Mouse (Mus musculus): ENCODE measurements around the gene Rdh13. TPM values are rescaled to one million over a fixed set of nuclear protein-coding genes. Genes with fewer than 3 reads are reported as not detected.

The Rdh13 gene
- polyA plus RNA-seq, 1 experiment from 2014 or later = 32.6 TPM

GRCm38 (mm10) chr7:4473940-4474339, 28.5 kb upstream of the Rdh13 start:
- 5% methylated on average over 19 of the region's 19 CpGs for WGBS
- H3K36me3 ChIP-seq (ENCODE audit: control insufficient read depth, insufficient read depth, low read length) = no peaks in the 10 kb centered on the region
- no peak overlapping the region for H3K4me2 ChIP-seq (ENCODE audit: low read depth)
- ATAC-seq (ENCODE audit: insufficient read depth, low FRiP score, low TSS enrichment) (no peak), DNase-seq (ENCODE audit: low spot score) (no peak)
- H3K4me3 ChIP-seq (ENCODE audit: low read depth, low read length) = no peak overlapping the region
- H3K9me3 ChIP-seq (ENCODE audit: control insufficient read depth, low read length) = no peaks in the 10 kb centered on the region
- peaks cover 6% of the 10 kb centered on the region for H3K4me1 ChIP-seq (ENCODE audit: control insufficient read depth, insufficient read depth, low read length)
- H3K27me3 ChIP-seq (ENCODE audit: control insufficient read depth, insufficient read depth, low read length) = peaks cover 44% of the 10 kb centered on the region
- no peak overlapping the region for H3K27ac ChIP-seq (ENCODE audit: low read depth, low read length)
- no peak overlapping the region for H3K9ac ChIP-seq (ENCODE audit: low read length)

- ATAC-seq (ENCODE audit: insufficient read depth, low FRiP score, low TSS enrichment) = peak; percentile 85
- peaks cover 44% of the 10 kb centered on the region for H3K27me3 ChIP-seq (ENCODE audit: control insufficient read depth, insufficient read depth, low read length)
These were observed 25.7 kb upstream of the Rdh13 start for GRCm38 (mm10) chr7:4471179-4471555.

GRCm38 (mm10) chr7:4470275-4471178, 25.1 kb upstream of the Rdh13 start:
- no peaks in the 10 kb centered on the region for H3K36me3 ChIP-seq (ENCODE audit: control insufficient read depth, insufficient read depth, low read length)
- peak overlapping the region; percentile 33 for H3K4me3 ChIP-seq (ENCODE audit: low read depth, low read length)
- WGBS = 3% methylated on average over 35 of the region's 35 CpGs
- peak overlapping the region; percentile 33; the same call in 1 of the 2 replicates for H3K9ac ChIP-seq (ENCODE audit: low read length)
- peak overlapping the region; percentile 54 for H3K4me2 ChIP-seq (ENCODE audit: low read depth)
- DNase-seq (ENCODE audit: low spot score) = peak; percentile 76
- no peaks in the 10 kb centered on the region; the same call in 1 of the 2 replicates for H3K4me1 ChIP-seq (ENCODE audit: control insufficient read depth, insufficient read depth, low read length)
- H3K9me3 ChIP-seq (ENCODE audit: control insufficient read depth, low read length) = no peaks in the 10 kb centered on the region
- ATAC-seq (ENCODE audit: insufficient read depth, low FRiP score, low TSS enrichment) = peak; percentile 63
- no peak overlapping the region for H3K27ac ChIP-seq (ENCODE audit: low read depth, low read length)
- H3K27me3 ChIP-seq (ENCODE audit: control insufficient read depth, insufficient read depth, low read length) = peaks cover 44% of the 10 kb centered on the region

More at GRCm38 (mm10) chr7:4471179-4471555, 25.7 kb upstream of the Rdh13 start:
- Histone ChIP-seq H3K4me3 (ENCODE audit: low read depth, low read length) (peak overlapping the region; percentile 33), H3K27ac (ENCODE audit: low read depth, low read length) (no peak overlapping the region), H3K9me3 (ENCODE audit: control insufficient read depth, low read length) (no peaks in the 10 kb centered on the region), H3K9ac (ENCODE audit: low read length) (peak overlapping the region; percentile 33; the same call in 1 of the 2 replicates), H3K4me2 (ENCODE audit: low read depth) (peak overlapping the region; percentile 54), H3K36me3 (ENCODE audit: control insufficient read depth, insufficient read depth, low read length) (no peaks in the 10 kb centered on the region), H3K4me1 (ENCODE audit: control insufficient read depth, insufficient read depth, low read length) (no peaks in the 10 kb centered on the region; the same call in 1 of the 2 replicates)
- under 1% methylated on average over 24 of the region's 24 CpGs for WGBS
- DNase-seq (ENCODE audit: low spot score) = peak; percentile 82

- H3K9ac ChIP-seq (ENCODE audit: low read length) = no peak overlapping the region
- no peak for ATAC-seq (ENCODE audit: insufficient read depth, low FRiP score, low TSS enrichment)
- 74% methylated on average over 3 of the region's 3 CpGs for WGBS
These were observed 22.4 kb upstream of the Rdh13 start for GRCm38 (mm10) chr7:4467801-4468200.

GRCm38 (mm10) chr7:4464194-4464824, 18.9 kb upstream of the Rdh13 start:
- H3K4me1 ChIP-seq (ENCODE audit: control insufficient read depth, insufficient read depth, low read length) = no peaks in the 10 kb centered on the region
- H3K9ac ChIP-seq (ENCODE audit: low read length) = no peak overlapping the region
- 10% methylated on average over 12 of the region's 12 CpGs for WGBS
- no peak overlapping the region for H3K27ac ChIP-seq (ENCODE audit: low read depth, low read length)
- ATAC-seq (ENCODE audit: insufficient read depth, low FRiP score, low TSS enrichment) = no peak
- H3K4me3 ChIP-seq (ENCODE audit: low read depth, low read length) = no peak overlapping the region
- H3K9me3 ChIP-seq (ENCODE audit: control insufficient read depth, low read length) = no peaks in the 10 kb centered on the region
- no peak for DNase-seq (ENCODE audit: low spot score)
- no peak overlapping the region for H3K4me2 ChIP-seq (ENCODE audit: low read depth)
- H3K36me3 ChIP-seq (ENCODE audit: control insufficient read depth, insufficient read depth, low read length) = no peaks in the 10 kb centered on the region
- peaks cover under 1% of the 10 kb centered on the region; the same call in 1 of the 2 replicates for H3K27me3 ChIP-seq (ENCODE audit: control insufficient read depth, insufficient read depth, low read length)

More at GRCm38 (mm10) chr7:4467801-4468200, 22.4 kb upstream of the Rdh13 start:
- Histone ChIP-seq H3K4me2 (ENCODE audit: low read depth) (no peak overlapping the region), H3K36me3 (ENCODE audit: control insufficient read depth, insufficient read depth, low read length) (no peaks in the 10 kb centered on the region), H3K4me1 (ENCODE audit: control insufficient read depth, insufficient read depth, low read length) (no peaks in the 10 kb centered on the region; the same call in 1 of the 2 replicates), H3K4me3 (ENCODE audit: low read depth, low read length) (no peak overlapping the region), H3K9me3 (ENCODE audit: control insufficient read depth, low read length) (no peaks in the 10 kb centered on the region), H3K27ac (ENCODE audit: low read depth, low read length) (no peak overlapping the region), H3K27me3 (ENCODE audit: control insufficient read depth, insufficient read depth, low read length) (peaks cover 27% of the 10 kb centered on the region)
- no peak for DNase-seq (ENCODE audit: low spot score)

- H3K27ac ChIP-seq (ENCODE audit: low read depth, low read length) = no peak within 1 kb of the TSS
- DNase-seq (ENCODE audit: low spot score) = no peak
- H3K4me1 ChIP-seq (ENCODE audit: control insufficient read depth, insufficient read depth, low read length) = no peaks in the 10 kb centered on the region
- H3K4me2 ChIP-seq (ENCODE audit: low read depth) = peak within 1 kb of the TSS; percentile 22; the same call in 1 of the 2 replicates
- no peak for ATAC-seq (ENCODE audit: insufficient read depth, low FRiP score, low TSS enrichment)
- H3K27me3 ChIP-seq (ENCODE audit: control insufficient read depth, insufficient read depth, low read length) = no peaks in the 10 kb centered on the region
- H3K36me3 ChIP-seq (ENCODE audit: control insufficient read depth, insufficient read depth, low read length) = no peaks in the 10 kb centered on the region
- no peaks in the 10 kb centered on the region for H3K9me3 ChIP-seq (ENCODE audit: control insufficient read depth, low read length)
- 71% methylated on average over 13 of the region's 16 CpGs for WGBS
- no peak within 1 kb of the TSS for H3K4me3 ChIP-seq (ENCODE audit: low read depth, low read length)
- H3K9ac ChIP-seq (ENCODE audit: low read length) = no peak within 1 kb of the TSS
These were observed 15.4 kb upstream of the Rdh13 start, which contains the start of gene Eps8l1 for GRCm38 (mm10) chr7:4460576-4461434. Gene Eps8l1, plus strand, starts transcription at chr7:4460674.

GRCm38 (mm10) chr7:4452644-4453043, 7.2 kb upstream of the Rdh13 start:
- H3K9me3 ChIP-seq (ENCODE audit: control insufficient read depth, low read length) = no peaks in the 10 kb centered on the region
- DNase-seq (ENCODE audit: low spot score) = no peak
- no peak overlapping the region for H3K9ac ChIP-seq (ENCODE audit: low read length)
- H3K4me3 ChIP-seq (ENCODE audit: low read depth, low read length) = no peak overlapping the region
- no peaks in the 10 kb centered on the region for H3K36me3 ChIP-seq (ENCODE audit: control insufficient read depth, insufficient read depth, low read length)
- no peaks in the 10 kb centered on the region for H3K27me3 ChIP-seq (ENCODE audit: control insufficient read depth, insufficient read depth, low read length)
- H3K27ac ChIP-seq (ENCODE audit: low read depth, low read length) = no peak overlapping the region
- H3K4me1 ChIP-seq (ENCODE audit: control insufficient read depth, insufficient read depth, low read length) = no peaks in the 10 kb centered on the region
- no peak for ATAC-seq (ENCODE audit: insufficient read depth, low FRiP score, low TSS enrichment)
- H3K4me2 ChIP-seq (ENCODE audit: low read depth) = no peak overlapping the region
- WGBS = 18% methylated on average over 4 of the region's 4 CpGs

GRCm38 (mm10) chr7:4449211-4449610, 3.8 kb upstream of the Rdh13 start:
- H3K4me3 ChIP-seq (ENCODE audit: low read depth, low read length) = no peak overlapping the region
- H3K27ac ChIP-seq (ENCODE audit: low read depth, low read length) = no peak overlapping the region
- DNase-seq (ENCODE audit: low spot score) (no peak), ATAC-seq (ENCODE audit: insufficient read depth, low FRiP score, low TSS enrichment) (no peak)
- 33% methylated on average over 2 of the region's 2 CpGs for WGBS
- H3K4me1 ChIP-seq (ENCODE audit: control insufficient read depth, insufficient read depth, low read length) = no peaks in the 10 kb centered on the region
- no peaks in the 10 kb centered on the region for H3K36me3 ChIP-seq (ENCODE audit: control insufficient read depth, insufficient read depth, low read length)
- no peak overlapping the region for H3K9ac ChIP-seq (ENCODE audit: low read length)
- H3K4me2 ChIP-seq (ENCODE audit: low read depth) = no peak overlapping the region
- no peaks in the 10 kb centered on the region for H3K9me3 ChIP-seq (ENCODE audit: control insufficient read depth, low read length)
- H3K27me3 ChIP-seq (ENCODE audit: control insufficient read depth, insufficient read depth, low read length) = no peaks in the 10 kb centered on the region
